Mouse (Mus musculus) liver, embryonic 11.5 days (tissue): ENCODE results near the gene Prkar1a. TPM values are rescaled to one million over a fixed set of nuclear protein-coding genes. Genes with fewer than 3 reads are reported as not detected.
A peak's percentile ranks its signal among the peaks of the same experiment; 100 is the strongest.
"Not testable (repeated sequence)": the region's sequence is repeated elsewhere in the genome, so short reads cannot be mapped to it uniquely, and the experiment has no call there.

Source experiments
- ATAC-seq: fragments of 200-750 bp; cut with Nextera tagmentation; replicated peaks from 2 replicates; pipeline ENCODE4 v1.8.0; 2017; ENCODE audit warnings: moderate number of reproducible peaks, mild to moderate bottlenecking, moderate TSS enrichment, moderate library complexity; ENCODE audit not compliant: low FRiP score
- DNase-seq: peaks from one replicate; pipeline ENCODE4 v3.0.0-alpha.2; 2017; ENCODE audit warnings: low spot score
- H3K27ac ChIP-seq: fragments of 300-500 bp; sonication (generic); 2 replicates; pipeline ENCODE4 v1.5.1; 2014; ENCODE audit warnings: mild to moderate bottlenecking, low read depth, low read length, control low read depth
- H3K27me3 ChIP-seq: fragments of 300-500 bp; sonication (generic); replicated peaks from 2 replicates; pipeline ENCODE4 v1.6.1; 2014; ENCODE audit warnings: low read length, mixed read lengths; ENCODE audit not compliant: control insufficient read depth, insufficient read depth
- H3K36me3 ChIP-seq: fragments of 300-500 bp; sonication (generic); 2 replicates; pipeline ENCODE4 v1.6.1; 2014; ENCODE audit warnings: mild to moderate bottlenecking, low read length, moderate library complexity, mixed read lengths; ENCODE audit not compliant: control insufficient read depth, insufficient read depth
- H3K4me1 ChIP-seq: fragments of 300-500 bp; sonication (generic); replicated peaks from 2 replicates; pipeline ENCODE4 v1.6.1; 2014; ENCODE audit warnings: low read length, mixed read lengths; ENCODE audit not compliant: control insufficient read depth, insufficient read depth
- H3K4me2 ChIP-seq: fragments of 300-500 bp; sonication (generic); 2 replicates; pipeline ENCODE4 v1.6.1; 2014; ENCODE audit warnings: mild to moderate bottlenecking, control low read depth, moderate library complexity
- H3K4me3 ChIP-seq: fragments of 300-500 bp; sonication (generic); 2 replicates; pipeline ENCODE4 v1.5.1; 2014; ENCODE audit warnings: low read depth, low read length, control low read depth
- H3K9ac ChIP-seq: fragments of 300-500 bp; sonication (generic); 2 replicates; pipeline ENCODE4 v1.6.1; 2014; ENCODE audit warnings: low read depth, low read length, control low read depth
- H3K9me3 ChIP-seq: fragments of 300-500 bp; sonication (generic); 2 replicates; pipeline ENCODE4 v1.6.1; 2016; ENCODE audit warnings: low read length, inconsistent platforms, mixed read lengths; ENCODE audit not compliant: control insufficient read depth
- WGBS: fragments of 180-500 bp; shearing (Covaris S2); extraction: QIAGEN DNeasy Blood & Tissue Kit; methylation state at CpG from one replicate; pipeline ENCODE4 v1.1.7; 2014; 5-methylcytosine and 5-hydroxymethylcytosine counted together
- polyA plus RNA-seq: library from polyadenylated mRNA; unstranded; fragments of >200 nt; fragmentation: Nextera tagmentation; extraction: Ambion mirVana; gene quantifications from 2 replicates; pipeline ENCODE4 v1.2.1, GENCODE M21; 2014

The Prkar1a gene
- polyA plus RNA-seq, 1 experiment from 2014 or later, result 261 TPM

DNA sequence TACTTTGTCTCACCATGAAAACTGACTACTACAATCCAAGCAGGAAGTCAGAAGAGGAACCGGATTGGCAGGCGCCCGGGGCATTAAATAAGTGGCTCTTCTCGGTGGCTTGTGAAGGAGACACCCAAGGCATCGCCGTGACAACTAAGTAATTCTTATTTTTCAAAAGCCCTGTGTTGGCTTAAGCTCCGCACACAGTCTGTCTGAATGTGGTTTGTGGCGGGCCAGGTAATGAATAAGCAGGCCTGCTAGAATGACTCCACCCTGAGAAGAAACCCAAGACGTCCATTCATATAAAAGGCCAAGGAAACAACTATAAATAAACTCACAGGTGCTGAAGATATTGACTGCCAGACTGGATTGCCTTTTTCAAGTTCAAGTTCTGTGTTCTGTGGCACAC is 33.9 kb upstream of the Prkar1a start:
- DNase-seq (no peak), ATAC-seq (no peak)
- Histone ChIP-seq H3K9ac (peak overlapping the region; percentile 49; the same call in 1 of the 2 replicates), H3K36me3 (no peaks in the 10 kb centered on the region), H3K4me3 (0 out of 2 replicates have a peak overlapping the region, but pooled peaks have one; percentile 4), H3K27me3 (no peaks in the 10 kb centered on the region), H3K4me2 (peak overlapping the region; percentile 37), H3K9me3 (no peaks in the 10 kb centered on the region), H3K27ac (peak overlapping the region; percentile 85), H3K4me1 (peaks cover 43% of the 10 kb centered on the region)
- WGBS, result 70% methylated on average over 9 of the region's 9 CpGs

DNA sequence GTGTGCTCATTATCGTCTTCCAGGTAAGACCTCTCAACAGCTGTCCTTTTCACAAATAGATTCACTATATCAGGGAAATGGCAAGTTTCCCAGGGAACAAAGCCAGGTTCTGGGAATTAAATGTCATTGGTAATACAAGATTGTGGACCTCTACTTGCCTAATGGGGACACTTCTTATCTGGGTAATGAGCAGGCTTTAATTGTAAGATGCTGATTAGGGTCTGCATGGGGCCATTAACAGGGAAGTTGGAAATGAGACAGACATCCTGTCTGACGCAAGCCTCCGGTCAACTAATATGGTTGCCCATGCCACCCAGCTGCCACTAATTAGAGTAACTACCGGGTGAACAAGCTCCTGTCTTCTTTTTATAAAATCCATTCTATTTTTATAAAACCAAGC is 32.9 kb upstream of the Prkar1a start:
- Histone ChIP-seq H3K9ac (peak overlapping the region; percentile 38), H3K27me3 (no peaks in the 10 kb centered on the region), H3K4me3 (no peak overlapping the region; the same call in 1 of the 2 replicates), H3K4me2 (peak overlapping the region; percentile 51), H3K36me3 (no peaks in the 10 kb centered on the region), H3K4me1 (peaks cover 44% of the 10 kb centered on the region), H3K9me3 (no peaks in the 10 kb centered on the region), H3K27ac (peak overlapping the region; percentile 85)
- ATAC-seq, result no peak
- DNase-seq, result no peak
- whole genome bisulfite sequencing, result 41% methylated on average over 4 of the region's 4 CpGs

DNA sequence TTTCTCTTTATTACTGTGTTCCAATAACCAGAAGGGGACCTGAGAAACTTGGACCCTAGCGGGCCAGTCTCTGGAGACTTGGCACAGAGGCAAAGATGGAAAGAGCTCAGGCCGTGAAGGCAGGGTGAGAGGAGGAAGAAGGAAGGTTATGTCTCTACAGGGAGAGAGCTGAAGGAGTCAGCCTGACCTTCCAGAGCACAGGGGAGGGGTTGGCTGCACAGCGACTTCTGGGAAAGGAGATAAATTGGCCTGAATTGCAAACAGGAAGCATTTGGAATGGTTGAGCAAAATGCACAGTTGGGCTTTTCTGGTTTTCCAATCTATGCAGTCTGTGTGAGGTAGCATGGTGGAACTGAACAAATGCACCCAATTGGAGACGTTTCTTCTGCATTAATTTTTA is 32.4 kb upstream of the Prkar1a start:
- 44% methylated on average over 4 of the region's 4 CpGs for WGBS
- H3K27ac ChIP-seq, result peak overlapping the region; percentile 85
- H3K36me3 ChIP-seq, result no peaks in the 10 kb centered on the region
- H3K4me1 ChIP-seq, result peaks cover 44% of the 10 kb centered on the region
- H3K4me2 ChIP-seq, result peak overlapping the region; percentile 51
- H3K27me3 ChIP-seq, result no peaks in the 10 kb centered on the region
- ATAC-seq (0 out of 2 replicates have a peak, but pooled peaks have one; percentile 10), DNase-seq (no peak)
- H3K9ac ChIP-seq, result peak overlapping the region; percentile 38
- H3K4me3 ChIP-seq, result no peak overlapping the region; the same call in 1 of the 2 replicates
- no peaks in the 10 kb centered on the region for H3K9me3 ChIP-seq

DNA sequence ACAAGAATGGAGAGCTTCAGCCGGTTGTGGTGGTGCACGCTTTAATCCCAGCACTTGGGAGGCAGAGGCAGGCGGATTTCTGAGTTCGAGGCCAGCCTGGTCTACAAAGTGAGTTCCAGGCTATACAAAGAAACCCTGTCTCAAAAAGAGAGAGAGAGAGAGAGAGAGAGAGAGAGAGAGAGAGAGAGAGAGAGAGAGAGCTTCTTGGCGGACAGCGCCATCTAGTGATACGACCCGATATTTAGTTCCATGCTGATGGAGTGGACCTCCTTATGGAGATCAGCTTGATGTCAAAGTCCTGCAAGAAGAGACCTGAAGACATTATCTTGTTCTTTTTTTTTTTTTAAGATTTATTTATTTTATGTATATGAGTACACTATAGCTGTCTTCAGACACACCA is 30.1 kb upstream of the Prkar1a start:
- peaks cover 36% of the 10 kb centered on the region for H3K4me1 ChIP-seq
- WGBS, result 27% methylated on average over 8 of the region's 8 CpGs
- not testable (repeated sequence) for H3K27ac ChIP-seq

DNA sequence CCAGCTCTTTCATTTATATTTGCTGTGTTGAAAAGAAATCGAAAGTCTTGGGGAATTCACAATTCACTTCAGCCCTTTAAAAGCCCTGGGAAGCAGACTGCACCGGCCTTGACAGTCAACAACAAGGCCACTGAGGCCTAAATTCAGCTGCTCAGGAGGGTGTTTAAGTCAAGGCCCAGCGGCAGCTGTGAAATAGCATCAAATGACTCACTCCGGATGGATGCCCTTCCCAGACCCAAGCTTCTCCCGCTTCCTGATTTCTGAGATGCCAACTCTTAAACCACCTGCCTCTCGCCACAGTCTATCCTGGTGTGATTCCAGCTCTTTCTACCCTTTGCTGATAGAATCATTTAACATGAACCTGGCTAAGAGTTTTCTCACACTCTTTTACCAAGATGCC is 28.8 kb upstream of the Prkar1a start:
- no peak overlapping the region for H3K9ac ChIP-seq
- ATAC-seq (no peak), DNase-seq (no peak)
- H3K9me3 ChIP-seq, result no peaks in the 10 kb centered on the region
- no peaks in the 10 kb centered on the region for H3K27me3 ChIP-seq
- H3K27ac ChIP-seq, result no peak overlapping the region
- WGBS, result 75% methylated on average over 6 of the region's 6 CpGs
- peaks cover 32% of the 10 kb centered on the region for H3K4me1 ChIP-seq
- H3K4me2 ChIP-seq, result no peak overlapping the region
- no peaks in the 10 kb centered on the region for H3K36me3 ChIP-seq
- H3K4me3 ChIP-seq, result no peak overlapping the region

More for the DNA sequence above, 30.1 kb upstream of the Prkar1a start:
- not testable (repeated sequence) for DNase-seq, H3K36me3 ChIP-seq, H3K27me3 ChIP-seq, H3K4me2 ChIP-seq, H3K4me3 ChIP-seq, H3K9ac ChIP-seq, H3K9me3 ChIP-seq
- ATAC-seq, result peak; percentile 22; the same call in 1 of the 2 replicates

DNA sequence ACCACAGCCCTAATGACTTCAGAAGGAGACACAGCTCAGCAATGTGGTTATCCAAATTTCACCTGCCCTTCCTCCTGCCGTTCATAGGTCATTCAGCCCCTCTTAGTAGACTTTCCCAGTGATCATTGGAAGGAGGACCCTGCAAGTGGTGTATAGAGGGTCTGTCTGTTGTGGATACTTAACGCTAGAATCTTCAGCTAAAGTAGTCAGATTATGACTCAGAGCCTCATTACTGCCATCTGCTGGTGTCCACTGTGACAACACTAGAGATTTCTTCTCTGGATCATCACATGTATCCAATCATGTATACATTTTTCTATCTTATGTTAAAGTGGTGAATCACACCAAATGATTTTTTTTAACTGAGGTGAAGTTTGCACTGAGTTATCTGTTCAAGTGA is 28.0 kb upstream of the Prkar1a start:
- peaks cover 28% of the 10 kb centered on the region for H3K4me1 ChIP-seq
- H3K4me3 ChIP-seq, result no peak overlapping the region
- 10% methylated on average over 2 of the region's 2 CpGs for WGBS
- DNase-seq (no peak), ATAC-seq (0 out of 2 replicates have a peak, but pooled peaks have one; percentile 9)
- H3K27ac ChIP-seq, result no peak overlapping the region
- H3K27me3 ChIP-seq, result no peaks in the 10 kb centered on the region
- no peak overlapping the region for H3K9ac ChIP-seq
- H3K9me3 ChIP-seq, result no peaks in the 10 kb centered on the region
- peak overlapping the region; percentile 24; the same call in 1 of the 2 replicates for H3K4me2 ChIP-seq
- H3K36me3 ChIP-seq, result no peaks in the 10 kb centered on the region

DNA sequence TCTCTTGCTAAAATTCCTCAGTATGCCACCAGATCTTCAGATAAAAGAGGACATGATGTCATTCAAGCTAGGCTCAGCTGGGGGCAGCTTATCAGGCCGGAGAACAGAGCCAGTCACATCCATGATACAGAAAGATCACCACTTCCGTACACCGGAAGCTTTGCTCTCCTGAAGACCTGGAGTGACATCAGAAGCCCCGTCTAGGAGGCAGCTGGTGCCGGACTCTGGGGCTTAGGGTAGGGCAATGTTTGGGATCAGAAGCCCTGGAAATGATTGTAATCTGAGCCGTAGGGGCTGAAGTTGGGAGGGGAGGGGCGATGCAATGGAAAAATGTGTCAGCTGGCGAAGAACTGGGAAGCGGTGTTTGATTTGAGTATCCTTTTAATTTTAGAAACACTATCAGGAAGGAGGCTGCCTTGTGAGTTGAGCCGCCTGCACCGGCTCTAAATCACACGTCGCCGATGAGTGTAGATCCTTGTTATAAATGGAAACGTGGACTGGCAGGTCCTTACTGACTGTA is 26.6 kb upstream of the Prkar1a start:
- H3K4me3 ChIP-seq, result no peak overlapping the region; the same call in 1 of the 2 replicates
- H3K4me1 ChIP-seq, result peaks cover 14% of the 10 kb centered on the region
- H3K27ac ChIP-seq, result no peak overlapping the region
- no peak for DNase-seq
- WGBS, result 13% methylated on average over 15 of the region's 15 CpGs
- no peaks in the 10 kb centered on the region for H3K36me3 ChIP-seq
- H3K4me2 ChIP-seq, result peak overlapping the region; percentile 59
- no peaks in the 10 kb centered on the region for H3K9me3 ChIP-seq
- no peaks in the 10 kb centered on the region for H3K27me3 ChIP-seq
- H3K9ac ChIP-seq, result peak overlapping the region; percentile 42
- ATAC-seq, result peak; percentile 42; the same call in 1 of the 2 replicates

DNA sequence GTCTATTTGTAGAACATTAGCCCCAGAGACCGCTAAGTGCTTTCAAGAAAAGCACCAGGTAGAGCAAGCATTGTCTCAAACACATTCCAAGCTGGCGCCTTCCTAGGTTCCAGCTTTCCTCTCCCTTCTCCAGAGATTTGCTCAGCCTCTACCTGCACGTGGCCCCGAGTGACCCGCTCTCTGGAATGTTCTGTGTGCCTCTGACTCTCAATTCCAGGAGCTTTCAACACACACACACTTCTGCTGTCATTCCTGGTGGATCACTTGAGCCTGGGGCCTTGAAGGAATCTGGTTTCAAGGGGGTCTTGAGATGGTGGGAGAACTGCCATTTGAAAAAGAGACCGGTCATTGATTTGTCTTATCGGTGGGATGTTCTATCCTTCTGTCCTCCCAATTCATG is 26.0 kb upstream of the Prkar1a start:
- no peak overlapping the region; the same call in 1 of the 2 replicates for H3K4me2 ChIP-seq
- ATAC-seq (no peak), DNase-seq (no peak)
- H3K4me1 ChIP-seq, result peaks cover 14% of the 10 kb centered on the region
- H3K9ac ChIP-seq, result no peak overlapping the region
- no peaks in the 10 kb centered on the region for H3K9me3 ChIP-seq
- 86% methylated on average over 7 of the region's 7 CpGs for WGBS
- no peaks in the 10 kb centered on the region for H3K27me3 ChIP-seq
- H3K4me3 ChIP-seq, result no peak overlapping the region
- H3K27ac ChIP-seq, result no peak overlapping the region
- H3K36me3 ChIP-seq, result no peaks in the 10 kb centered on the region

DNA sequence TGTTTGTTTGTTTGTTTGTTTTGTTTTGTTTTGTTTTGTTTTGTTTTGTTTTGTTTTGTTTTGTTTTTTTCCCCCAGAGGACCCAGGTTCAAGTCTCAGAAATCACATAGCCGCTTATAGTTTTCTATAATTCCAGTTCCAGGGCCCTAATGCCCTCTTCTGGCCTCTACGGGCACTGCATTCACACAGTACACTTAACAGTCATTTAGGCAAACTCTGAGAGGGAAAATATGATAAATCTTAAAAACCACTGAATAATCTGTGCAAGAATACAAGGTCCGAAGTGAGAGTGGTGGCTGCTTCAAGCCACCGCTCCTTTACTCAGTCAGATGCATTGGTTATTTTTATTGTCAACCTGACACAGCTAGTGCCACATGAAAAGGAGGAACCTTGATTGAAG is 21.6 kb upstream of the Prkar1a start:
- H3K9me3 ChIP-seq, result no peaks in the 10 kb centered on the region
- DNase-seq, result no peak
- no peak overlapping the region for H3K4me2 ChIP-seq
- 81% methylated on average over 4 of the region's 4 CpGs for WGBS
- H3K9ac ChIP-seq, result no peak overlapping the region
- peaks cover 5% of the 10 kb centered on the region; the same call in 1 of the 2 replicates for H3K4me1 ChIP-seq
- no peak for ATAC-seq
- no peak overlapping the region for H3K27ac ChIP-seq
- H3K4me3 ChIP-seq, result no peak overlapping the region
- H3K27me3 ChIP-seq, result no peaks in the 10 kb centered on the region
- no peaks in the 10 kb centered on the region for H3K36me3 ChIP-seq
